ENCODE assay signal across 22 mouse cellular contexts in genomic region chr6:51329070-51329995, GRCm38 (mm10).
DNase-seq lines count a peak whose midpoint lies in the region; ATAC-seq lines count a peak whose summit lies in the region.
"Had no signal": no experiment of that assay in that cellular context is flagged by ENCODE, and none has a peak within 500 bp of the region (broad histone marks: within the 10 kb centered on the region; RNA-seq: fewer than 3 reads in every experiment).

No protein-coding gene starts in this region.

- H3K4me3 ChIP-seq in heart, embryonic 15.5 days: no peak overlapping the region
- no peak overlapping the region for H3K4me3 ChIP-seq in midbrain, embryonic 16.5 days (ENCODE audit: low read depth, low read length)
- H3K4me3 ChIP-seq: embryonic facial prominence, embryonic 10.5 days; forebrain, embryonic 13.5 days; hindbrain, embryonic 13.5 days had no signal

- peaks cover 70% of the 10 kb centered on the region for H3K4me1 ChIP-seq in heart, embryonic 15.5 days (replicated peaks)
- peaks cover 3% of the 10 kb centered on the region; the same call in 1 of the 2 replicates for H3K4me1 ChIP-seq in midbrain, embryonic 16.5 days (ENCODE audit: control insufficient read depth, insufficient read depth, low read length)
- H3K4me1 ChIP-seq: forebrain, embryonic 13.5 days had no signal

- H3K9me3 ChIP-seq in heart, embryonic 15.5 days (replicated peaks): no peaks in the 10 kb centered on the region
- no peaks in the 10 kb centered on the region for H3K9me3 ChIP-seq in midbrain, embryonic 16.5 days (replicated peaks; ENCODE audit: control insufficient read depth, low read length, poor library complexity, severe bottlenecking)
- H3K9me3 ChIP-seq: embryonic facial prominence, embryonic 10.5 days; forebrain, embryonic 13.5 days; hindbrain, embryonic 13.5 days had no signal

- DNase-seq in heart, adult 11 months: peak; percentile 94
- DNase-seq in heart, postnatal 25 days (ENCODE audit: low spot score): no peak
- DNase-seq in heart, adult 8-10 months (ENCODE audit: low spot score): peak; percentile 25
- peak; percentile 6 to 28 for DNase-seq in heart, postnatal 36 days
- no peak for DNase-seq in left cerebral cortex, adult 18-20 months (ENCODE audit: low spot score in 2 of 2)
- DNase-seq in adrenal gland, postnatal 25 days: no peak
- DNase-seq: adrenal gland, adult 8-10 months; B cell, adult 2 months; cerebellum, adult 11 months; cerebellum, adult 9-10 months; cerebellum, postnatal 36 days; forebrain, postnatal 0 days; gastrocnemius, postnatal 14 days; kidney, adult 11 months; kidney, adult 9 months had no signal

- no peaks in the 10 kb centered on the region for H3K36me3 ChIP-seq in heart, embryonic 15.5 days
- H3K36me3 ChIP-seq in midbrain, embryonic 16.5 days (ENCODE audit: control insufficient read depth, insufficient read depth, low read length): no peaks in the 10 kb centered on the region
- H3K36me3 ChIP-seq: embryonic facial prominence, embryonic 10.5 days; hindbrain, embryonic 13.5 days had no signal

- H3K9ac ChIP-seq in heart, embryonic 15.5 days: no peak overlapping the region
- no peak overlapping the region for H3K9ac ChIP-seq in midbrain, embryonic 16.5 days (ENCODE audit: low read depth, low read length)
- H3K9ac ChIP-seq: forebrain, embryonic 13.5 days; forebrain, postnatal 0 days; hindbrain, embryonic 13.5 days had no signal

- ATAC-seq in heart, embryonic 15.5 days (replicated peaks; ENCODE audit: insufficient number of reproducible peaks, insufficient read depth, low FRiP score, low read depth): peak; percentile 34; the same call in 1 of the 2 replicates
- no peak for ATAC-seq in midbrain, embryonic 16.5 days
- ATAC-seq: CD4-positive, CD25-positive, alpha-beta regulatory T cell, adult 4 months; forebrain, embryonic 13.5 days; forebrain, postnatal 0 days; hindbrain, postnatal 0 days had no signal

- no peaks in the 10 kb centered on the region for H3K27me3 ChIP-seq in heart, embryonic 15.5 days
- no peaks in the 10 kb centered on the region for H3K27me3 ChIP-seq in midbrain, embryonic 16.5 days (ENCODE audit: control insufficient read depth, insufficient read depth, low read depth, low read length)
- H3K27me3 ChIP-seq: forebrain, embryonic 13.5 days; hindbrain, embryonic 13.5 days had no signal

- H3K27ac ChIP-seq in heart, embryonic 15.5 days: peak overlapping the region; percentile 74
- no peak overlapping the region for H3K27ac ChIP-seq in midbrain, embryonic 16.5 days (ENCODE audit: low read length)
- H3K27ac ChIP-seq: embryonic facial prominence, embryonic 10.5 days; forebrain, embryonic 13.5 days; hindbrain, embryonic 13.5 days; hindbrain, postnatal 0 days had no signal

- WGBS in heart, embryonic 15.5 days: 53% methylated on average over 13 of the region's 13 CpGs
- WGBS in midbrain, embryonic 16.5 days: 86% methylated on average over 13 of the region's 13 CpGs

- peak overlapping the region; percentile 4 for H3K4me2 ChIP-seq in heart, embryonic 15.5 days
- H3K4me2 ChIP-seq in midbrain, embryonic 16.5 days (ENCODE audit: low read length): no peak overlapping the region
- H3K4me2 ChIP-seq: forebrain, embryonic 13.5 days; hindbrain, embryonic 13.5 days had no signal

- intact Hi-C loops in heart, postnatal 25 days (cut with DNase I): no loop called here
- intact Hi-C loops in heart, postnatal 36 days (cut with DNase I): no loop called here

Comparison
In these comparisons a context has a peak if more than half of its experiments do, and no peak if none do; other contexts are left out.
1. DNase-seq: peak in heart, adult 11 months (single experiment), heart, adult 8-10 months (single experiment) and heart, postnatal 36 days (2 of 2); none in heart, postnatal 25 days (single experiment), left cerebral cortex, adult 18-20 months (0 of 2) and adrenal gland, postnatal 25 days (single experiment).